Mouse (Mus musculus): Measurements from ENCODE around the gene Zmynd8. TPM values are rescaled to one million over a fixed set of nuclear protein-coding genes. Genes with fewer than 3 reads are reported as not detected.
A peak's percentile ranks its signal among the peaks of the same experiment; 100 is the strongest.

Zmynd8 gene
- polyA plus RNA-seq, 1 experiment from 2014 or later = 72.1 TPM

DNA sequence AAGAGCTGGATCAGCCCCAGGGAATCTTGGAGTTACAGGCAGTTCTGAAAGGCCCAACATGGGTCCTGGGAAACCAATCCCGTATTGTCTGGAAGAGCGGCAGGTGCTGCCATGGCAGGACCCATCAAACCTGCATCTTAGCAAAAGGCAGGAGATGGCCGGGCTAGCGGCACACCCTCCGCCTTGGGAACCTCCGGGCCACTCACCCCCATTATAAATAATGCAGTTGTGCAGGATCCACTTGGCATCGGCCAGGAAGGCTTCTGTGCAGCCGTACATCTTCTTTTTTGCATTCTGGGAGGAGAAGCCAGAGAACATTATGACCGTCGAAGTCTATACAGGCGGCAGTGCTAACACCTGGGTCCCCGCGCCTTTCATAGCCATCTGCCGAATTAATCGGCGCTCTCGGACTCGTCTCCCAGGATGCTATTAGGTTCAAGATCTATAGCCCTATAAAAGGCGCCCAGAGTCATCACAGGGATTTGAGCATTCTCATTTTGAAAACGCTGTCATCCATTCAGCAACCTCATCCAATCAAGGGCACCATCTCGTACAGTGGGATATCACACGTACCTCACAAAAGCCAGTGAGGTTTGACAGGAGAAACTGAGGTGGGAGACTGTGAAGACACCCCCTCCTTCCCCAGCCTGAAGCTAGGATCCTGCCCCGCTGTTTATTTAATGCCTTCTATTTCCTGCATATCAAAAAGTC, 60.1 kb downstream of the Zmynd8 start:
- peak overlapping the region; percentile 86 for H3K27ac ChIP-seq
- peaks cover 17% of the 10 kb centered on the region for H3K4me1 ChIP-seq
- no peak overlapping the region for H3K4me3 ChIP-seq
- H3K9me3 ChIP-seq (replicated peaks) = no peaks in the 10 kb centered on the region
- H3K27me3 ChIP-seq = no peaks in the 10 kb centered on the region
- 70% methylated on average over 23 of the region's 23 CpGs for WGBS
- peaks cover 84% of the 10 kb centered on the region for H3K36me3 ChIP-seq
- H3K9ac ChIP-seq = no peak overlapping the region
- no peak overlapping the region for H3K4me2 ChIP-seq (replicated peaks)
- ATAC-seq (ENCODE audit: low FRiP score) = peak; percentile 65

DNA sequence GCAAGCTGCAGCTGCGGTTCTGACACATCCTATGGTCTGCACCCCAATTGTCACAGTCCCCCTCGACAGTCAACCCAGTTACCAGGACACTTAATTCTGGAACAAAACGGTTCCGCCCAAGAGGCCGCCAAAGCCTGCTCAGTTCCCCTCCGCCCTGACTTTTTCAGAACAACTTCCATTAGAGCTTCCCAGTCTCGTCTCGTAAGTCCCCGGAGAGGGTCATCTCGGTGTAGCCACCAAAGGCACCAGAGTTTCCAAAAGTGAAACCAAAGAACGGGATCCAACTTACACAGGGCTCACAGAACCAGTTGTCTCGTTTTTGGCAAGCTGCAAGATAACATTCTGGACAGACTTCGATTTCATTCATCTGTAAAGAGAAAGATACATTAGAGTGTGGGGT, 64.2 kb downstream of the Zmynd8 start:
- Histone ChIP-seq H3K4me2 (replicated peaks) (no peak overlapping the region), H3K4me3 (no peak overlapping the region), H3K36me3 (peaks cover 88% of the 10 kb centered on the region), H3K27ac (no peak overlapping the region), H3K9ac (no peak overlapping the region), H3K27me3 (no peaks in the 10 kb centered on the region), H3K4me1 (peaks cover 28% of the 10 kb centered on the region), H3K9me3 (replicated peaks) (no peaks in the 10 kb centered on the region)
- 94% methylated on average over 13 of the region's 13 CpGs for WGBS
- no peak for ATAC-seq (ENCODE audit: low FRiP score)

DNA sequence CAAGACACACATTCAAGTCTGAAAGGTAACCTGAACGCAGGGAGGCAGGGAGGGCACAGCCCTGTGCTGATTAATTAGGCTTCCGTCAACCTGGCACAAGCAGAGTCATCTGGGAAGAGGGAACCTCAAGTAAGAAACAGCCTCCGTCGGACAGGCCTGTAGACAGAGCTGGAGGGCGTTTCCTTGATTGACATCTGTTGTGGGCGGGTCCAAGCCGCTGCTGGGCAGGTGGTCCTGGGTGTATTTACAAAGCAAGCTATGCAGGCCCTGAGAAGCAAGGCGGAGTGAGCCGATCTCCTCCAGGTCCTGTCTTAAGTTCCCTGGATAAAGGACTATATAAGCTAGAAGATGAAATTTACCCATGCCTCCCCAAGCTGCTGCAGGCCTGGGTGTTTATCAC, 65.3 kb downstream of the Zmynd8 start:
- Histone ChIP-seq H3K27ac (0 out of 2 replicates have a peak overlapping the region, but pooled peaks have one; percentile 49), H3K9me3 (replicated peaks) (no peaks in the 10 kb centered on the region), H3K4me2 (replicated peaks) (no peak overlapping the region), H3K4me3 (no peak overlapping the region), H3K36me3 (peaks cover 95% of the 10 kb centered on the region), H3K4me1 (peaks cover 18% of the 10 kb centered on the region), H3K27me3 (no peaks in the 10 kb centered on the region), H3K9ac (no peak overlapping the region)
- no peak for ATAC-seq (ENCODE audit: low FRiP score)
- WGBS = 70% methylated on average over 9 of the region's 9 CpGs

DNA sequence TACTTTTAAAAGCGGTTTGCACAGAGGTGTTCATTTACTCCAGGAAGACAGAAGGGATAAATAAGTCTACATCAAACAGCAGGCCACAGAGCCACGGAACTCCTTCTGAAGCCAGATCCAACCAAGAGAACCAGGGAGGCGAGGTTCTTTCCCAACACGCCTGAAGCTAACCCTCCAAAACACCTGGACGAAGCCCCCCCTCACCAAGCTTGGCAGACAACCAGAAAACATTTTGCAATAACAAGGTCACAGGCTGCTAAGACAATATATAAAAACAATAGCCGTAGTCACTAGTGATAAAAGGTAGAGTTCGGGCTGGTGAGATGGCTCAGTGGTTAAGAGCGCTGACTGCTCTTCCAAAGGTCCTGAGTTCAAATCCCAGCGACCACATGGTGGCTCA, 66.1 kb downstream of the Zmynd8 start:
- 88% methylated on average over 9 of the region's 9 CpGs for WGBS
- H3K9me3 ChIP-seq (replicated peaks) = no peaks in the 10 kb centered on the region
- no peak overlapping the region for H3K4me3 ChIP-seq
- H3K36me3 ChIP-seq = peaks cover 95% of the 10 kb centered on the region
- H3K9ac ChIP-seq = no peak overlapping the region
- no peaks in the 10 kb centered on the region for H3K27me3 ChIP-seq
- ATAC-seq (ENCODE audit: low FRiP score) = no peak
- peak overlapping the region; percentile 52 for H3K27ac ChIP-seq
- no peak overlapping the region for H3K4me2 ChIP-seq (replicated peaks)
- peaks cover 17% of the 10 kb centered on the region for H3K4me1 ChIP-seq

DNA sequence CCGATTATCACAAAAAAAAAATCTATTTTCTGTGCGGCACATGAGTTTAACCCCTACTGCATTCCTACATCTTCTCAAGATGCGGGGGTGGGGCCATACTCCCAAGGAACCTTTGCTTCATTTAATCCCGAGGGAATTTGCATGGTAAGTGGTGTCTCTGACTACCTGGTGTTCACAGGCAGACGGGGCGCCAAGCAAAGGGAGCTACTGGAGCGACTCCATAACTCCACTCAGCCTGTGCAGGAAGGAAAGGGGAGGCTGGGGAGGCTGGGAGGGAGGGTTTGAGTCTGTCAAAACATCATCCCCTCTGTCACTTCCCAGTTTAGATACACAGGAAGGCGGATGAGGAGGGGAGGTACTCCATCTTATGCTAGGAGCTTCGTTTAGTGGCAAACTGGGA, 66.5 kb downstream of the Zmynd8 start:
- H3K4me2 ChIP-seq (replicated peaks) = no peak overlapping the region
- ATAC-seq (ENCODE audit: low FRiP score) = no peak
- H3K27me3 ChIP-seq = no peaks in the 10 kb centered on the region
- no peaks in the 10 kb centered on the region for H3K9me3 ChIP-seq (replicated peaks)
- no peak overlapping the region for H3K9ac ChIP-seq
- H3K27ac ChIP-seq = peak overlapping the region; percentile 52
- peaks cover 92% of the 10 kb centered on the region for H3K36me3 ChIP-seq
- H3K4me3 ChIP-seq = no peak overlapping the region
- peaks cover 17% of the 10 kb centered on the region for H3K4me1 ChIP-seq
- WGBS = 73% methylated on average over 9 of the region's 9 CpGs

DNA sequence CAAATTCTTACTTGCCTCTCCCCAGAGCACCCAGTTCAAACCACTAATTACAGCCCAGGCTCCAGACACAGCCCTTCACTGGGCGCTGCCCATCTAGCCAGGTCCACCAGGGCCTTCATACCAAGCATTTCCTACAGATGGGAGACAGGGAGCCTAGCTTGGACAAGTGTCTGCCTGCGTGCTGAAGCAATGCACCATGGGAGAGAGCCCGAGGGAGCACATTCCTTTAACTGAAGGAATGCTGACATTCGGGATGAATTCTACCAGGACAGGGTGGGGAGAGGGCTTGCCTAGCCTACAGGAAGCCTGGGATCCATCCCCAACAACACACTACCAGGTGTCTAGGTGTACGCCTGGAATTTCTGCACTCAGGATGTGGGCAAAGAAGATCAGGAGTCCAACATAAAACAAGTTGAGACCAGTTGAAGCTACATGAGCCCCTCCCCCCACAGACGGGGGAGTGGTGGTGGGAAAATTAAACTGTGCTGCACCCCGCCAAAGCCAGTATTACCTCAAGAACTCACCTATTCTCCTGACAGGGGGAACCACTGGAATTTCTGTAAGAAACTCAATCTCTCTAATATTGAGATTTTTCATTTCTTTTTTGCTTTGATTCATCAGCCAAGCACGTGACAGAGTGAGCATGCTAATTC, 67.1 kb downstream of the Zmynd8 start:
- no peak overlapping the region for H3K4me3 ChIP-seq
- H3K36me3 ChIP-seq = peaks cover 92% of the 10 kb centered on the region
- H3K4me1 ChIP-seq = peaks cover 17% of the 10 kb centered on the region
- H3K27me3 ChIP-seq = no peaks in the 10 kb centered on the region
- no peak overlapping the region for H3K27ac ChIP-seq
- H3K9ac ChIP-seq = no peak overlapping the region
- no peak overlapping the region for H3K4me2 ChIP-seq (replicated peaks)
- WGBS = 79% methylated on average over 8 of the region's 8 CpGs
- ATAC-seq (ENCODE audit: low FRiP score) = no peak
- no peaks in the 10 kb centered on the region for H3K9me3 ChIP-seq (replicated peaks)

DNA sequence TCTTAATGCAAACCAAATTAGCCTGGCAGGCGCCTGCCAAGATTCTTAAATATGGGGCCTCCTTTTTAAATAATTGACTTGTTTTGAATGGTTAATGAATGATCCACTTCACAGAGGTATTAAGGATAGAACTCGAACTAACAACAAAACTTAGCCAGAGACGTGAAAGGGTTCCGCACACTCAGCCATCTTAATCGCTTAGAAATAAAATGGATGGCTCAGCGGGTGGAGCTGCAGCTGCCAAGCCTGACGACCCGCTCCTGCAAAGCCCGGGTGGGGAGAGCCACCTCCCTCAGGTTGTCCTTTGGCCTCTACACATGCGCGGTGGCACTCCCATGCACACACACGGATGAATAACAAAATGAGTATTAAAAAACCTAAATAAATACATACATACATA, 70.0 kb downstream of the Zmynd8 start:
- Histone ChIP-seq H3K9me3 (replicated peaks) (no peaks in the 10 kb centered on the region), H3K4me2 (replicated peaks) (no peak overlapping the region), H3K4me3 (no peak overlapping the region), H3K36me3 (peaks cover 89% of the 10 kb centered on the region), H3K9ac (no peak overlapping the region), H3K27ac (no peak overlapping the region), H3K4me1 (peaks cover 20% of the 10 kb centered on the region), H3K27me3 (no peaks in the 10 kb centered on the region)
- 76% methylated on average over 12 of the region's 12 CpGs for WGBS
- no peak for ATAC-seq (ENCODE audit: low FRiP score)

DNA sequence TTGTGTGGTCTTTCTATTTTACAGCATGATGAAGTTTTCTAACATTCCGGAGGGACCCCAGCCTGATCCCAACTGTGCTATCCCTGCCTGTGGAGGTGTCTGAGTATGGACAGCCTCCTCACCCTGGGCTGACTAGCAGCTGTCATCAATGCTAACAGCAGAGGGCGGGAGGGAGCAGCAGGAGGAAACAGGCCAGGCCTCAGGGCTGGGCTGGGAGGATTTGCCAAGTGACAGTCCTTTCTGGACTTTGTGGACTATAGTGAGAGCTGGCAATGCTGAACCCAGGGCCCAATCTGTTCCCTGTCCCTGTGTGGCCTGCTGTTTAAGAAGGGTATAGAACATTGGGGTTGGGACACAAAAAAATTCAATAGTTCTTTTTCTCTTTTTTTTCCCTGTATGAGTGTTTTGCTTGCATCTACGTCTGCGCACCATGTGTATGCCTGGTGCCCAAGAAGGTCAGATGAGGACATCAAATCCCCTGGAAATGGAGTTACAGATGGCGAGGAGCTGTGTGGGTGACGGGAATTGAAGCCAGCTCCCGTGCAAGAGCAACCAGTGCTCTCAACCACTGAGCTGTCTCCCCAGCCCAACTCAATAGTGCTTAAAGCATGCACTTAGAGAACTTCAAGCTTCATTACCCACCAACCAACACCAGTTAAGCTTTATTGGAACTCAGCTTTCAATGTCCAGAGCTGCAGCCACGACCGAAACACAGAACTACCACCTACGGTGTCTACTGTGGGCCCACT, 72.7 kb downstream of the Zmynd8 start:
- Histone ChIP-seq H3K9ac (no peak overlapping the region), H3K27ac (no peak overlapping the region), H3K4me2 (replicated peaks) (no peak overlapping the region), H3K9me3 (replicated peaks) (no peaks in the 10 kb centered on the region), H3K27me3 (no peaks in the 10 kb centered on the region), H3K4me3 (no peak overlapping the region), H3K4me1 (peaks cover 15% of the 10 kb centered on the region), H3K36me3 (peaks cover 87% of the 10 kb centered on the region)
- 71% methylated on average over 10 of the region's 10 CpGs for whole genome bisulfite sequencing
- ATAC-seq (ENCODE audit: low FRiP score) = no peak

DNA sequence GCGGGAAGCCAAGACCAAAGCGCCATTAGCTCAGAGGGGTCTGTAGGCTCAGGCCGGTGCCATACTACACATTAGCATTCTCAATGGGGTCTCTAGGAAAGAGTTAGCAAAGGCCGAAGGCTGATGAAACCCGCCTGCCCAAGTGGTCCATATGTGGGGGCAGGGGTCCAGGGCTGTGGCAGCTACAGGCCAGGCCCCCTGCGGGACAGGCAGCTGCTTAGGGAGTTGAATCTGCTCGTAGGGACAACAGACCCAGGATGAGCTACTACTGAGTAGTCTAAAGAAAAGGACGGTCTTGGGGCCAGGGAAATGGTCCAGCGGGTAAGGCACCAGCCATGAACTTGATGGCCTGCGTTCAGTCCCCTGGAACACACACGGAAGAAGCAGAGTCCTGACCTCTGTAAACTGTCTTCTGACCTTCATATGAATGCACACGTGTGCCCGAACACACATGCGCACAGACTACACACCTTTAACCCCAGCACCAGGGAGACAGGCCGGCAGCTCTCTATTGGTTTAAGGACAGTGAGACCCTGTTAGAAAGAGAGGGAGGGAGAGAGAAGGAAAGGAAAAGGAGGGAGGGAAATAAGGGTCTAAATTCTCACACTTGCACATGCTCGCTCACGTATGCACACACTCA, 73.4 kb downstream of the Zmynd8 start:
- Histone ChIP-seq H3K9me3 (replicated peaks) (no peaks in the 10 kb centered on the region), H3K4me3 (no peak overlapping the region), H3K4me2 (replicated peaks) (no peak overlapping the region), H3K9ac (no peak overlapping the region), H3K27ac (peak overlapping the region; percentile 36), H3K36me3 (peaks cover 82% of the 10 kb centered on the region), H3K27me3 (no peaks in the 10 kb centered on the region), H3K4me1 (peaks cover 9% of the 10 kb centered on the region)
- ATAC-seq (ENCODE audit: low FRiP score) = no peak
- WGBS = 85% methylated on average over 17 of the region's 17 CpGs

DNA sequence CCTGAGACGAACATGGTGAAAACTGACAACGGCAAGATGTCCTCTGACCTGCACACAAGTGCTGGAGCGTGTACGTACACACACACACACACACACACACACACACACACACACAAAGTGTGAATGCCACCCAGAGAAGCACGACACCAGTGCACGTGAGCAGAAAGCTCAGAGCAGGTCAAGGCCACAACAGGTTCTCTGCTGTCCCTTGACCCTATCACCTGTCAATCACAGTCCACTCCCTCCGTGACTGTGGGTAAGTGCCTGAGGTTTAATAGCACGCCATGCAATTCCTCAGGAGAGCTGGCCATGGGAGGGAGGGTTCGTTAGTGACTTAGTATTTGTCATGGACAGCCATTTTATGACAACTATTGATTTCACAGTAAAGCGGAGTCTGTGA, 74.0 kb downstream of the Zmynd8 start:
- no peak for ATAC-seq (ENCODE audit: low FRiP score)
- Histone ChIP-seq H3K4me3 (no peak overlapping the region), H3K9me3 (replicated peaks) (no peaks in the 10 kb centered on the region), H3K9ac (no peak overlapping the region), H3K4me2 (replicated peaks) (no peak overlapping the region), H3K27me3 (no peaks in the 10 kb centered on the region), H3K36me3 (peaks cover 83% of the 10 kb centered on the region), H3K27ac (no peak overlapping the region), H3K4me1 (peaks cover 7% of the 10 kb centered on the region; the same call in 1 of the 2 replicates)
- 82% methylated on average over 10 of the region's 10 CpGs for WGBS

DNA sequence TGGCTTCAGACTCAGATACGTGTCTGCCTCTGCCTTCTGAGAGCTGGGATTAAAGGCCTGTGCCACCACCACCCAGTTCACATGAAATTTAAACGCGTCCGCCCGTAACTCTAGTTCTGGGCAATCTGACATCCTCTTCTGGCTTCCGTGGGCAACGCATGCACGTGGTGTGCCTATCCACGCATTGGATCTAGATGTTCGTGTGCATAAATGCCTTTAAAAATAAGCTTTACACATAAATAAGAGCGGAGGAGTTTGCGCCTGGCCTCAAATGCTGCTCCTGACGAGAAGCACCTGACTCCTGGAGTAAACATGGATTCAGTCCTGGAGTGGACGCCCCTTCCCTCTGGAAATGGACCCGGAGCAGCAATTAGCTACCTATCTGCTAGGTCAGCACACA, 76.3 kb downstream of the Zmynd8 start:
- Histone ChIP-seq H3K27me3 (no peaks in the 10 kb centered on the region), H3K27ac (0 out of 2 replicates have a peak overlapping the region, but pooled peaks have one; percentile 30)
- WGBS = 95% methylated on average over 15 of the region's 15 CpGs

DNA sequence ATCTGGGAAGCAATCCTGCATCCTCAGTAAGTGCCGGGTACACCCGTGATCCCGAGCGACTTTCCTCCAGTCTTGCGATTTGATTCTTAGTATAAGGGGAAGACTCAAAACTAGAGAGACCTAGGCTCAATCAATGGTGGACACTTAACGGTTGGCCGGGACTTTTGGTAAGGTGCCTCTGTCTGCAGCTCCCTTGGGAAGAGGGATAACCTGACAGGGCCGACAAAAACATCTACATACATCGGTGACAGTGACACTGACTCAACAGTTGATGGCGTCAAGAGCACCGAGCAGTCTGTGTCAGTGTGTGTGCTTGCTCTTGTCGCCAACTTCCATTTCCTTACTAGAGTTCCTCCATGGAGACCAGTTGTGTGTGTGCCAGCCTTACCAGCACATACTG, 77.1 kb downstream of the Zmynd8 start:
- WGBS = 88% methylated on average over 12 of the region's 12 CpGs
- Histone ChIP-seq H3K9ac (no peak overlapping the region), H3K9me3 (replicated peaks) (no peaks in the 10 kb centered on the region), H3K4me3 (no peak overlapping the region), H3K27me3 (no peaks in the 10 kb centered on the region), H3K4me1 (peaks cover 11% of the 10 kb centered on the region; the same call in 1 of the 2 replicates), H3K4me2 (replicated peaks) (no peak overlapping the region), H3K27ac (no peak overlapping the region), H3K36me3 (peaks cover 78% of the 10 kb centered on the region)
- no peak for ATAC-seq (ENCODE audit: low FRiP score)

More for the DNA sequence above, 76.3 kb downstream of the Zmynd8 start:
- H3K4me2 ChIP-seq (replicated peaks) = no peak overlapping the region
- no peak overlapping the region for H3K4me3 ChIP-seq
- peaks cover 11% of the 10 kb centered on the region; the same call in 1 of the 2 replicates for H3K4me1 ChIP-seq
- H3K9me3 ChIP-seq (replicated peaks) = no peaks in the 10 kb centered on the region
- no peak for ATAC-seq (ENCODE audit: low FRiP score)
- H3K36me3 ChIP-seq = peaks cover 78% of the 10 kb centered on the region
- no peak overlapping the region for H3K9ac ChIP-seq
